Mouse (Mus musculus): ENCODE measurements around the gene Atf6. TPM values are rescaled to one million over a fixed set of nuclear protein-coding genes. Genes with fewer than 3 reads are reported as not detected.

The Atf6 gene
- polyA plus RNA-seq, 1 experiment from 2014 or later, result 7.5 TPM

GRCm38 (mm10) chr1:170773506-170773905 lies 94.1 kb downstream of the Atf6 start:
- WGBS, result 90% methylated on average over 4 of the region's 4 CpGs
- Histone ChIP-seq H3K9me3 (replicated peaks; ENCODE audit: control insufficient read depth, low read length) (no peaks in the 10 kb centered on the region), H3K27me3 (replicated peaks; ENCODE audit: control insufficient read depth, insufficient read depth, low read length) (no peaks in the 10 kb centered on the region), H3K9ac (ENCODE audit: low read length) (no peak overlapping the region), H3K4me2 (ENCODE audit: low read length) (no peak overlapping the region), H3K4me3 (ENCODE audit: low read depth, low read length) (no peak overlapping the region), H3K36me3 (ENCODE audit: control insufficient read depth, insufficient read depth, low read length) (no peaks in the 10 kb centered on the region; the same call in 1 of the 2 replicates), H3K27ac (ENCODE audit: low read depth, low read length) (no peak overlapping the region), H3K4me1 (ENCODE audit: control insufficient read depth, insufficient read depth, low read length) (no peaks in the 10 kb centered on the region)
- DNase-seq (ENCODE audit: low spot score) (no peak), ATAC-seq (no peak)

DNA sequence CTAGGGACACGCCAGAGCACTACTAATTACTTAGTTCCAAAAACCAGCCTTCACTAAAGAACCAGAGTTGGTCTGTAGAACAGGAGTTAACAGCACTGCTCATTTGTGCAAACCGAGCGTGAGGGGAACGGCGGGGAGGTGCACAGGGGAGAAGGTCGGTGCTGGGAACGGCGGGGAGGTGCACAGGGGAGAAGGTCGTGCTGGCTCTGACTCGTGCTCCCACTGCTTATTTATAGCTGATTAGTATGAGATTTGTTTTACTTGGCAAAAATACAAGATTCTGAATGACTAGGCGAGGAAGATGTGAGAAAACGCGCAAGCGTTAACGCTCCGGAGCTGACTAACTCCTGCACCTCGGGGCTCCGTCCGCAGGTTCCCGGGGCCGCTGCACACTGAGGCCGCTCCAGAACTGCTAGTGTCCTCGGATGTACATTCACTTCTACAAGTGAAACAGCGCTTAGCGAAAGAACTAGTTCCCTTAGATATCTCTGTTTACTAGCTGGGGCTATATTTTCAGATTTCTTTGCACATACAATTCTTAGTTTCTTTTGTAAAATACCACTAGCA lies 96.1 kb downstream of the Atf6 start:
- H3K4me2 ChIP-seq (ENCODE audit: low read length), result no peak overlapping the region
- no peaks in the 10 kb centered on the region for H3K27me3 ChIP-seq (replicated peaks; ENCODE audit: control insufficient read depth, insufficient read depth, low read length)
- no peak overlapping the region for H3K4me3 ChIP-seq (ENCODE audit: low read depth, low read length)
- whole genome bisulfite sequencing, result 65% methylated on average over 25 of the region's 25 CpGs
- H3K36me3 ChIP-seq (ENCODE audit: control insufficient read depth, insufficient read depth, low read length), result no peaks in the 10 kb centered on the region; the same call in 1 of the 2 replicates
- no peak overlapping the region for H3K27ac ChIP-seq (ENCODE audit: low read depth, low read length)
- peak; percentile 7 for DNase-seq (ENCODE audit: low spot score)
- no peaks in the 10 kb centered on the region for H3K4me1 ChIP-seq (ENCODE audit: control insufficient read depth, insufficient read depth, low read length)
- H3K9me3 ChIP-seq (replicated peaks; ENCODE audit: control insufficient read depth, low read length), result no peaks in the 10 kb centered on the region
- no peak overlapping the region for H3K9ac ChIP-seq (ENCODE audit: low read length)
- ATAC-seq, result no peak

DNA sequence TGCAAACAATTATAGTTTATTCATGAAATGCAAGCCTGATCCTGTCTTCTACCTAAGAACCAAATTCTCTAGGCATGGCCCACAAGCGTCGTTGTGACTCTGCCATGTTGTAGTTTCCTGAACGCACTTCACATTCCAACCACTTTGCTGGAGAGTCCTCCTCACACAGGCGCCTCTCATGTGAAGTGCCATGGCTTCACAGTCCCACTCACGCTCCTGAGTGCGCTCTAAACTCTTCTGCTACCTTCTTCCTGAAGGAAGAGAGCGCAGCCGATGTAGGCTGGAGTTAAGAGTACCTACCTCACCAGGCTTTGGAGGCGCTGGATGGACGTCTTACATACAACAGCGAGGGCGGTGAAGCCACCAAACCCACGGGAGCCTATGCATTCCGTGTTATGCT lies 96.9 kb downstream of the Atf6 start:
- H3K9me3 ChIP-seq (replicated peaks; ENCODE audit: control insufficient read depth, low read length), result no peaks in the 10 kb centered on the region
- H3K4me2 ChIP-seq (ENCODE audit: low read length), result no peak overlapping the region
- H3K36me3 ChIP-seq (ENCODE audit: control insufficient read depth, insufficient read depth, low read length), result no peaks in the 10 kb centered on the region; the same call in 1 of the 2 replicates
- no peak overlapping the region for H3K4me3 ChIP-seq (ENCODE audit: low read depth, low read length)
- H3K9ac ChIP-seq (ENCODE audit: low read length), result no peak overlapping the region
- no peak for ATAC-seq
- H3K27me3 ChIP-seq (replicated peaks; ENCODE audit: control insufficient read depth, insufficient read depth, low read length), result no peaks in the 10 kb centered on the region
- no peak overlapping the region for H3K27ac ChIP-seq (ENCODE audit: low read depth, low read length)
- DNase-seq (ENCODE audit: low spot score), result no peak
- no peaks in the 10 kb centered on the region for H3K4me1 ChIP-seq (ENCODE audit: control insufficient read depth, insufficient read depth, low read length)
- WGBS, result 90% methylated on average over 14 of the region's 14 CpGs

- no peak overlapping the region for H3K9ac ChIP-seq (ENCODE audit: low read length)
- ATAC-seq (no peak), DNase-seq (ENCODE audit: low spot score) (no peak)
- no peaks in the 10 kb centered on the region for H3K36me3 ChIP-seq (ENCODE audit: control insufficient read depth, insufficient read depth, low read length)
- no peak overlapping the region for H3K4me2 ChIP-seq (ENCODE audit: low read length)
- H3K4me3 ChIP-seq (ENCODE audit: low read depth, low read length), result no peak overlapping the region
- no peaks in the 10 kb centered on the region for H3K4me1 ChIP-seq (ENCODE audit: control insufficient read depth, insufficient read depth, low read length)
- no peaks in the 10 kb centered on the region for H3K27me3 ChIP-seq (replicated peaks; ENCODE audit: control insufficient read depth, insufficient read depth, low read length)
- 70% methylated on average over 2 of the region's 2 CpGs for WGBS
- H3K9me3 ChIP-seq (replicated peaks; ENCODE audit: control insufficient read depth, low read length), result no peaks in the 10 kb centered on the region
- no peak overlapping the region for H3K27ac ChIP-seq (ENCODE audit: low read depth, low read length)
These were observed 100.6 kb downstream of the Atf6 start for GRCm38 (mm10) chr1:170766997-170767396.

- no peak overlapping the region for H3K4me3 ChIP-seq (ENCODE audit: low read depth, low read length)
- H3K27ac ChIP-seq (ENCODE audit: low read depth, low read length), result no peak overlapping the region
- H3K27me3 ChIP-seq (replicated peaks; ENCODE audit: control insufficient read depth, insufficient read depth, low read length), result no peaks in the 10 kb centered on the region
- DNase-seq (ENCODE audit: low spot score), result no peak
- no peaks in the 10 kb centered on the region for H3K4me1 ChIP-seq (ENCODE audit: control insufficient read depth, insufficient read depth, low read length)
- no peaks in the 10 kb centered on the region for H3K9me3 ChIP-seq (replicated peaks; ENCODE audit: control insufficient read depth, low read length)
- WGBS, result 88% methylated on average over 1 of the region's 1 CpGs
- no peak for ATAC-seq
- H3K36me3 ChIP-seq (ENCODE audit: control insufficient read depth, insufficient read depth, low read length), result no peaks in the 10 kb centered on the region
- no peak overlapping the region for H3K4me2 ChIP-seq (ENCODE audit: low read length)
- no peak overlapping the region for H3K9ac ChIP-seq (ENCODE audit: low read length)
These were observed 102.8 kb downstream of the Atf6 start for GRCm38 (mm10) chr1:170764798-170765197.

DNA sequence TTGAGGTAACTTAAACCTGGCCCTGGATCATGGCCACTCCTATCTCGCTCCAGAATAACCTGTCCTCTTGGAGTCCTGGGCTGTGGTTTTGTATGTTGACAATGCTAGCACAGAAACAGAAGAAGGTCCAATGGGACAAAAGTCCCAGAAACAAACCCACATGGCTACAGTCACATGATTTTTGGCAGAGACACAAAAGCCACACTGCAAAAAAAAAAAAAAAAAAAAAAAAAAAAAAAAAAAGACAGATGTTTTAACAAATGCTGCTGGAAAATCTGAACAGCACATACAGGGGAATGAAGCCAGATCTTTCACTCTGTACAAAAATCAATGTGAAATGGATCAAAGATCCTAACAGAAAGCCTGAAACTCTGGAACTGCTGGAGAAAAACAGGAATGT lies 105.9 kb downstream of the Atf6 start:
- H3K27me3 ChIP-seq (replicated peaks; ENCODE audit: control insufficient read depth, insufficient read depth, low read length), result no peaks in the 10 kb centered on the region
- WGBS, result 96% methylated on average over 1 of the region's 1 CpGs
- ATAC-seq (no peak), DNase-seq (ENCODE audit: low spot score) (no peak)
- no peaks in the 10 kb centered on the region for H3K9me3 ChIP-seq (replicated peaks; ENCODE audit: control insufficient read depth, low read length)
- no peak overlapping the region for H3K4me2 ChIP-seq (ENCODE audit: low read length)
- H3K9ac ChIP-seq (ENCODE audit: low read length), result no peak overlapping the region
- H3K27ac ChIP-seq (ENCODE audit: low read depth, low read length), result no peak overlapping the region
- no peaks in the 10 kb centered on the region for H3K36me3 ChIP-seq (ENCODE audit: control insufficient read depth, insufficient read depth, low read length)
- H3K4me3 ChIP-seq (ENCODE audit: low read depth, low read length), result no peak overlapping the region
- no peaks in the 10 kb centered on the region for H3K4me1 ChIP-seq (ENCODE audit: control insufficient read depth, insufficient read depth, low read length)

GRCm38 (mm10) chr1:170753597-170753996 lies 114.0 kb downstream of the Atf6 start:
- no peak overlapping the region for H3K4me2 ChIP-seq (ENCODE audit: low read length)
- no peak for ATAC-seq
- H3K36me3 ChIP-seq (ENCODE audit: control insufficient read depth, insufficient read depth, low read length), result no peaks in the 10 kb centered on the region
- WGBS, result 90% methylated on average over 5 of the region's 5 CpGs
- H3K4me1 ChIP-seq (ENCODE audit: control insufficient read depth, insufficient read depth, low read length), result no peaks in the 10 kb centered on the region
- H3K27ac ChIP-seq (ENCODE audit: low read depth, low read length), result no peak overlapping the region
- no peaks in the 10 kb centered on the region for H3K27me3 ChIP-seq (replicated peaks; ENCODE audit: control insufficient read depth, insufficient read depth, low read length)
- no peak overlapping the region for H3K4me3 ChIP-seq (ENCODE audit: low read depth, low read length)
- no peak overlapping the region for H3K9ac ChIP-seq (ENCODE audit: low read length)
- H3K9me3 ChIP-seq (replicated peaks; ENCODE audit: control insufficient read depth, low read length), result no peaks in the 10 kb centered on the region
- DNase-seq (ENCODE audit: low spot score), result no peak

DNA sequence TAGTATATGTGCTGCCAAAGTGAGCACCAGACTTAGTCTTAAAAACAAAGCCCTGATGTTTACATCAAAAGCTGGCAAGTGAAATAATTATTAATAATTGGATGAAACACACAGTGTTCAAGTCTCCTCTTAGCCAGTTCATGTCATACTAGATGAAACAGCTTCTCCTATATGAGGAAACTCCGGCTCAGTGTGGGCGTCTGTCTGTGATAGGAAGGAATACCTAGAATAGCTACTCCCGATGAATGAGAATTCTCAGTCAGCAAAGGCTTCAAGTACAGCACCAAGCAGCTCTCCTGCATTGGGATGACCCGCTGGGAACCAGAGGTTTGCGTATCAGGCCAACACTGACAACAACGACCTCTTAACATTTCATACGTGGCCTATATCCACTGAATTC lies 115.8 kb downstream of the Atf6 start:
- H3K4me2 ChIP-seq (ENCODE audit: low read length), result no peak overlapping the region
- DNase-seq (ENCODE audit: low spot score) (no peak), ATAC-seq (no peak)
- no peaks in the 10 kb centered on the region for H3K9me3 ChIP-seq (replicated peaks; ENCODE audit: control insufficient read depth, low read length)
- H3K27me3 ChIP-seq (replicated peaks; ENCODE audit: control insufficient read depth, insufficient read depth, low read length), result no peaks in the 10 kb centered on the region
- H3K36me3 ChIP-seq (ENCODE audit: control insufficient read depth, insufficient read depth, low read length), result no peaks in the 10 kb centered on the region
- no peak overlapping the region for H3K9ac ChIP-seq (ENCODE audit: low read length)
- H3K4me1 ChIP-seq (ENCODE audit: control insufficient read depth, insufficient read depth, low read length), result no peaks in the 10 kb centered on the region
- H3K4me3 ChIP-seq (ENCODE audit: low read depth, low read length), result no peak overlapping the region
- WGBS, result 93% methylated on average over 7 of the region's 7 CpGs
- H3K27ac ChIP-seq (ENCODE audit: low read depth, low read length), result no peak overlapping the region

GRCm38 (mm10) chr1:170746523-170746922 lies 121.0 kb downstream of the Atf6 start:
- no peaks in the 10 kb centered on the region for H3K27me3 ChIP-seq (replicated peaks; ENCODE audit: control insufficient read depth, insufficient read depth, low read length)
- H3K36me3 ChIP-seq (ENCODE audit: control insufficient read depth, insufficient read depth, low read length), result no peaks in the 10 kb centered on the region
- no peak overlapping the region for H3K9ac ChIP-seq (ENCODE audit: low read length)
- no peak for DNase-seq (ENCODE audit: low spot score)
- no peak overlapping the region for H3K4me3 ChIP-seq (ENCODE audit: low read depth, low read length)
- H3K4me2 ChIP-seq (ENCODE audit: low read length), result no peak overlapping the region
- 91% methylated on average over 5 of the region's 5 CpGs for WGBS
- H3K9me3 ChIP-seq (replicated peaks; ENCODE audit: control insufficient read depth, low read length), result no peaks in the 10 kb centered on the region
- no peaks in the 10 kb centered on the region for H3K4me1 ChIP-seq (ENCODE audit: control insufficient read depth, insufficient read depth, low read length)
- H3K27ac ChIP-seq (ENCODE audit: low read depth, low read length), result no peak overlapping the region
- ATAC-seq, result no peak
